Mouse (Mus musculus): ENCODE data around the gene 3300002I08Rik. TPM values are rescaled to one million over a fixed set of nuclear protein-coding genes. Genes with fewer than 3 reads are reported as not detected.

Gene 3300002I08Rik
- polyA plus RNA-seq (2014; fragmentation: Illumina TruSeq; extraction: RNeasy Lipid Tissue Mini Kit (QIAGEN cat#74804); ENCODE audit: low read depth, low replicate concordance), result 2.3 TPM

GRCm38 (mm10) chr2:150362113-150362877, at the start of gene 3300002I08Rik:
Gene 3300002I08Rik (minus strand): TSS chr2:150362765.

GRCm38 (mm10) chr2:150323402-150323801, 39.2 kb downstream of the 3300002I08Rik start, which contains the start of gene Gm10130:
Gene Gm10130 (plus strand): TSS chr2:150323702.

Other genes starting within 250 kb of the 3300002I08Rik start
- gene Zfp120, start 226.1 kb downstream of the 3300002I08Rik start, polyA plus RNA-seq (2014; fragmentation: Illumina TruSeq; extraction: RNeasy Lipid Tissue Mini Kit (QIAGEN cat#74804); ENCODE audit: low read depth, low replicate concordance), result 17.1 TPM
- gene Gm10770, start 183.1 kb downstream of the 3300002I08Rik start, polyA plus RNA-seq (2014; fragmentation: Illumina TruSeq; extraction: RNeasy Lipid Tissue Mini Kit (QIAGEN cat#74804); ENCODE audit: low read depth, low replicate concordance), result not detected
- not detected for gene Gm14139, start 181.0 kb downstream of the 3300002I08Rik start, polyA plus RNA-seq (2014; fragmentation: Illumina TruSeq; extraction: RNeasy Lipid Tissue Mini Kit (QIAGEN cat#74804); ENCODE audit: low read depth, low replicate concordance)
- gene Zfp937, start 144.7 kb downstream of the 3300002I08Rik start, polyA plus RNA-seq (2014; fragmentation: Illumina TruSeq; extraction: RNeasy Lipid Tissue Mini Kit (QIAGEN cat#74804); ENCODE audit: low read depth, low replicate concordance), result 2.7 TPM
- 3.3 TPM for gene Gm21994, start 107.2 kb downstream of the 3300002I08Rik start, polyA plus RNA-seq (2014; fragmentation: Illumina TruSeq; extraction: RNeasy Lipid Tissue Mini Kit (QIAGEN cat#74804); ENCODE audit: low read depth, low replicate concordance)
- gene Gm14124, start 105.2 kb downstream of the 3300002I08Rik start, polyA plus RNA-seq (2014; fragmentation: Illumina TruSeq; extraction: RNeasy Lipid Tissue Mini Kit (QIAGEN cat#74804); ENCODE audit: low read depth, low replicate concordance), result not detected
- not detected for gene Gm10130, start 39.1 kb downstream of the 3300002I08Rik start, polyA plus RNA-seq (2014; fragmentation: Illumina TruSeq; extraction: RNeasy Lipid Tissue Mini Kit (QIAGEN cat#74804); ENCODE audit: low read depth, low replicate concordance)
- gene Zfp442, start 88.7 kb upstream of the 3300002I08Rik start, polyA plus RNA-seq (2014; fragmentation: Illumina TruSeq; extraction: RNeasy Lipid Tissue Mini Kit (QIAGEN cat#74804); ENCODE audit: low read depth, low replicate concordance), result 2.7 TPM
- not detected for gene Zfp345, start 122.3 kb upstream of the 3300002I08Rik start, polyA plus RNA-seq (2014; fragmentation: Illumina TruSeq; extraction: RNeasy Lipid Tissue Mini Kit (QIAGEN cat#74804); ENCODE audit: low read depth, low replicate concordance)
- gene Cst7, start 207.7 kb upstream of the 3300002I08Rik start, polyA plus RNA-seq (2014; fragmentation: Illumina TruSeq; extraction: RNeasy Lipid Tissue Mini Kit (QIAGEN cat#74804); ENCODE audit: low read depth, low replicate concordance), result not detected
- gene Apmap, start 245.8 kb upstream of the 3300002I08Rik start, polyA plus RNA-seq (2014; fragmentation: Illumina TruSeq; extraction: RNeasy Lipid Tissue Mini Kit (QIAGEN cat#74804); ENCODE audit: low read depth, low replicate concordance), result 41.0 TPM